Mouse (Mus musculus): Measurements from ENCODE around the gene Ubap1.

Ubap1 gene

GRCm38 (mm10) chr4:41438931-41439330 lies 90.1 kb downstream of the Ubap1 start:
- DNase-seq (ENCODE audit: low spot score), result no peak

All from testis, postnatal 14 days (tissue).